Mouse (Mus musculus) lung, postnatal 0 days (tissue): ENCODE measurements around the gene Adgrg3.

ENCODE experiments used
- CTCF ChIP-seq: IDR thresholded peaks from 2 replicates; pipeline ENCODE4 v1.5.1; 2016; ENCODE audit warnings: antibody characterized with exemption, mild to moderate bottlenecking
- EP300 ChIP-seq: IDR thresholded peaks from 2 replicates; pipeline ENCODE4 v1.6.1; 2016; ENCODE audit warnings: antibody characterized with exemption, mild to moderate bottlenecking, control low read depth

GRCm38 (mm10) chr8:94980176-94980575 lies 37.3 kb upstream of the Adgrg3 start:
- no peak for TF ChIP-seq EP300
- TF ChIP-seq CTCF = no peak
